23 mouse cellular contexts compared by ENCODE assay signal in genomic region chr14:33993051-33993450, GRCm38 (mm10). TPM values are rescaled to one million over a fixed set of nuclear protein-coding genes. Genes with fewer than 3 reads are reported as not detected.
"Had no signal": no experiment of that assay in that cellular context is flagged by ENCODE, and none has a peak within 500 bp of the region (broad histone marks: within the 10 kb centered on the region; RNA-seq: fewer than 3 reads in every experiment).

No protein-coding gene starts in this region.

- H3K9ac ChIP-seq: liver, embryonic 15.5 days; liver, postnatal 0 days; lung, embryonic 15.5 days; midbrain, embryonic 13.5 days; midbrain, embryonic 15.5 days; neural tube, embryonic 12.5 days; stomach, embryonic 15.5 days had no signal

- H3K4me1 ChIP-seq: liver, embryonic 15.5 days; lung, embryonic 15.5 days; megakaryocyte, embryonic 14.5 days; midbrain, embryonic 13.5 days; midbrain, embryonic 15.5 days; neural tube, embryonic 12.5 days; stomach, embryonic 15.5 days had no signal

- ATAC-seq: liver, postnatal 0 days; midbrain, embryonic 13.5 days; midbrain, embryonic 15.5 days had no signal

- DNase-seq: liver, postnatal 0 days; lung, adult 2 months; lung, postnatal 14 days; lung, postnatal 36 days; right cerebral cortex, postnatal 14 days; thymus, adult 2 months; thymus, postnatal 25 days; thymus, postnatal 4 days had no signal

- H3K27me3 ChIP-seq: liver, embryonic 15.5 days; lung, embryonic 15.5 days; megakaryocyte, embryonic 14.5 days; midbrain, embryonic 13.5 days; midbrain, embryonic 15.5 days; neural tube, embryonic 12.5 days; stomach, embryonic 15.5 days had no signal

- H3K27ac ChIP-seq: liver, embryonic 15.5 days; lung, embryonic 15.5 days; macrophage; midbrain, embryonic 13.5 days; midbrain, embryonic 15.5 days; neural tube, embryonic 12.5 days; stomach, embryonic 15.5 days; stomach, postnatal 0 days had no signal

- H3K36me3 ChIP-seq: liver, embryonic 15.5 days; lung, embryonic 15.5 days; midbrain, embryonic 13.5 days; midbrain, embryonic 15.5 days; neural tube, embryonic 12.5 days; stomach, embryonic 15.5 days had no signal

- H3K4me2 ChIP-seq: liver, embryonic 15.5 days; lung, embryonic 15.5 days; midbrain, embryonic 11.5 days; midbrain, embryonic 13.5 days; midbrain, embryonic 15.5 days; neural tube, embryonic 12.5 days; stomach, embryonic 15.5 days had no signal

- H3K9me3 ChIP-seq: liver, embryonic 15.5 days; lung, embryonic 15.5 days; midbrain, embryonic 13.5 days; midbrain, embryonic 15.5 days; neural tube, embryonic 12.5 days; stomach, embryonic 15.5 days had no signal

- H3K4me3 ChIP-seq: liver, embryonic 15.5 days; lung, embryonic 15.5 days; megakaryocyte, embryonic 14.5 days; midbrain, embryonic 13.5 days; midbrain, embryonic 15.5 days; neural tube, embryonic 12.5 days; stomach, embryonic 15.5 days had no signal

RNA-seq across cellular contexts. Expression of gene Zfp488, which starts 14.5 kb away (rescaled TPM):
- polyA plus RNA-seq: liver, embryonic 15.5 days; liver, postnatal 0 days; lung, adult 2 months; lung, embryonic 15.5 days; lung, postnatal 0 days; macrophage; midbrain, embryonic 11.5 days; spleen, adult 2 months; thymus, adult 2 months had no signal

RNA-seq across cellular contexts. Expression of gene Gm30083, which starts 21.9 kb away (rescaled TPM):
- polyA plus RNA-seq: liver, embryonic 15.5 days; liver, postnatal 0 days; lung, adult 2 months; lung, embryonic 15.5 days; lung, postnatal 0 days; macrophage; midbrain, embryonic 11.5 days; midbrain, embryonic 13.5 days; midbrain, embryonic 15.5 days; midbrain, postnatal 0 days; neural tube, embryonic 12.5 days; neural tube, embryonic 14.5 days; spleen, adult 2 months; stomach, embryonic 15.5 days; stomach, postnatal 0 days; thymus, adult 2 months had no signal

RNA-seq across cellular contexts. Expression of gene Gm5460, which starts 23.5 kb away (rescaled TPM):
- polyA plus RNA-seq: liver, embryonic 15.5 days; liver, postnatal 0 days; lung, adult 2 months; lung, embryonic 15.5 days; lung, postnatal 0 days; macrophage; midbrain, embryonic 11.5 days; midbrain, embryonic 13.5 days; midbrain, embryonic 15.5 days; midbrain, postnatal 0 days; neural tube, embryonic 12.5 days; neural tube, embryonic 14.5 days; spleen, adult 2 months; stomach, embryonic 15.5 days; stomach, postnatal 0 days had no signal

RNA-seq across cellular contexts. Expression of gene Rbp3, which starts 39.2 kb away (rescaled TPM):
- polyA plus RNA-seq: lung, adult 2 months; lung, postnatal 0 days; macrophage; midbrain, embryonic 11.5 days; midbrain, embryonic 13.5 days; neural tube, embryonic 12.5 days; neural tube, embryonic 14.5 days; spleen, adult 2 months; stomach, embryonic 15.5 days; stomach, postnatal 0 days; thymus, adult 2 months had no signal

RNA-seq across cellular contexts. Expression of gene Gdf2, which starts 52.2 kb away (rescaled TPM):
- polyA plus RNA-seq: lung, embryonic 15.5 days; lung, postnatal 0 days; macrophage; midbrain, embryonic 11.5 days; midbrain, embryonic 13.5 days; midbrain, embryonic 15.5 days; midbrain, postnatal 0 days; neural tube, embryonic 12.5 days; neural tube, embryonic 14.5 days; testis, adult 2 months; thymus, adult 2 months had no signal
